Mouse (Mus musculus) hindbrain, embryonic 12.5 days (tissue): ENCODE results near the gene Eef1a2. TPM values are rescaled to one million over a fixed set of nuclear protein-coding genes. Genes with fewer than 3 reads are reported as not detected.

Experiments used
- ATAC-seq: fragments of 200-750 bp; cut with Nextera tagmentation; 2 replicates; pipeline ENCODE4 v1.8.0; 2017; ENCODE audit warnings: moderate TSS enrichment; ENCODE audit not compliant: low FRiP score
- H3K27ac ChIP-seq: fragments of 300-500 bp; sonication (generic); 2 replicates; pipeline ENCODE4 v1.5.1; 2016; ENCODE audit warnings: mild to moderate bottlenecking
- H3K27me3 ChIP-seq: fragments of 300-500 bp; sonication (generic); 2 replicates; pipeline ENCODE4 v1.6.1; 2016; ENCODE audit warnings: mild to moderate bottlenecking
- H3K36me3 ChIP-seq: fragments of 300-500 bp; sonication (generic); 2 replicates; pipeline ENCODE4 v1.6.1; 2016; ENCODE audit warnings: mild to moderate bottlenecking
- H3K4me1 ChIP-seq: fragments of 300-500 bp; sonication (generic); 2 replicates; pipeline ENCODE4 v1.6.1; 2016
- H3K4me2 ChIP-seq: fragments of 300-500 bp; sonication (generic); replicated peaks from 2 replicates; pipeline ENCODE4 v1.6.1; 2016; ENCODE audit warnings: mild to moderate bottlenecking
- H3K4me3 ChIP-seq: fragments of 300-500 bp; sonication (generic); 2 replicates; pipeline ENCODE4 v1.5.1; 2016; ENCODE audit warnings: mild to moderate bottlenecking
- H3K9ac ChIP-seq: fragments of 300-500 bp; sonication (generic); 2 replicates; pipeline ENCODE4 v1.6.1; 2016; ENCODE audit warnings: mild to moderate bottlenecking, moderate library complexity
- H3K9me3 ChIP-seq: fragments of 300-500 bp; sonication (generic); replicated peaks from 2 replicates; pipeline ENCODE4 v1.6.1; 2016; ENCODE audit warnings: mild to moderate bottlenecking
- WGBS: fragments of 180-500 bp; shearing (Covaris S2); methylation state at CpG from one replicate; pipeline ENCODE4 v1.1.7; 2016; 5-methylcytosine and 5-hydroxymethylcytosine counted together
- polyA plus RNA-seq: library from polyadenylated mRNA; unstranded; fragments of >200 nt; fragmentation: Nextera tagmentation; extraction: Ambion mirVana; gene quantifications from 2 replicates; pipeline ENCODE4 v1.2.1, GENCODE M21; 2016

Gene Eef1a2
- polyA plus RNA-seq, 1 experiment from 2014 or later: 2.3 TPM

DNA sequence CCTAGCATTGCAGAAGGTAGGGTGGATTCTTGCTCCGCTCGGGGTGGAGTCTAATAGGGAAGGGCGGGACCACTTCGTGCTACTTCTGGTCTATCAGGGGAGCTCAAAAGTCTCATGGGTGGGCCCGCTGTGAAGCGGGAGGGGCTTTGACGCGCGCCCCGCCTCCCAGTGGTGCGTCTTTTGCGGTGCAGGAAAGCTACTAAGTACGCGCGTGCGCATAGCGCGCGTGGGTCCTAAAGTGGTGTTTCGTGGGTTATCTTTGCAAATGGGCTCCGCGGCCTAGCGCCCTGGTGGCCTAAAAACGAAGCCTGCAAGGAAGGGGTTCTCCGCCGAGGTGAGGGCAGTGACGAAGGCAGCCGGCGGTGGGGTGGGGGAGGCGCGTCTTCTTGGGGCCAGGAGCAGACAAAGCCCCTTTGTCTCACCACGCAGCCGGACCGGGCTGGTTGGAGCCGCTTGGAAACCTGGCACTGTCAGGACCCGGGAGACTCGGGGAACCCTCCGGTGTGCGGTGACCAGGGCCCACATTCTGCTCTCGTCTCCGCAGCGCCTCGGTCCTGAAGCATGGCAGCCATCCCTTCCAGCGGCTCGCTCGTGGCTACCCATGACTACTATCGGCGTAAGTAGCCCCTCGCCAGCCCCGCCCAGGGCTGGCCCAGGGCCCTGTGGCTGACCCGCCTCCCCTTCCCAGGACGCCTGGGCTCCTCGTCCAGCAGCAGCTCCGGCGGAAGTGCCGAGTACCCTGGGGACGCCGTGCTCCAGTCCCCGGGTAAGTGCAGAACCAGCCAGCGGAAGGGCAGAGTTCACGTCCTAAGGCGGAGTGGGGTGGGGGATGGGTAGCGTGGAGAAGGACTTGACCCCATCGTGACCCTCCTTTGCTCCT is 30.5 kb upstream of the Eef1a2 start, which contains the start of gene Ppdpf:
Gene Ppdpf, plus strand, starts transcription at position 127 of the 880 bp plus-strand sequence.
- H3K4me3 ChIP-seq: peak within 1 kb of the TSS; percentile 69

DNA sequence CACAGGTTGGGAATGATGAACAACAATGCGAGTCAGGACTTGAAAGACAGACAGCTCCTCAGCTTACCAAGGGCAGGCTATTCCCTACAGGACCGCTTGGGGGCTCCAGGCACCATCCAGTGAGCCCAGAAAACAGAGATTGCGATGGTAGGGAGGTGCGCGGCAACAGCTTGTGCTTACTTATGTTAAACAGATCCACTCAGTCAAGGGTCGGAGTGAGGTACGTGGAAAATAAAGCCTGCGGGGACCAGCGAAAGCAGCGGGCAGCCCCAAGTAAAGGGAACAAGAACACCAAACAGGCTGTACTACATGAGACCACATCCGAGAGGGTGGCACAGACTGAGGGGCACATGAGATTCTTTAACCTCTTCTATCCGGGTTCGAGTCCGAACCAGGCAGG is 29.8 kb upstream of the Eef1a2 start:
- H3K4me3 ChIP-seq: peak overlapping the region; percentile 69
- H3K4me1 ChIP-seq: peaks cover 13% of the 10 kb centered on the region
- H3K36me3 ChIP-seq: peaks cover 11% of the 10 kb centered on the region
- H3K27ac ChIP-seq: peak overlapping the region; percentile 97
- peak overlapping the region; percentile 93 for H3K9ac ChIP-seq
- peak; percentile 83 for ATAC-seq
- no peaks in the 10 kb centered on the region for H3K27me3 ChIP-seq
- under 1% methylated on average over 14 of the region's 14 CpGs for WGBS
- peak overlapping the region; percentile 58 for H3K4me2 ChIP-seq
- H3K9me3 ChIP-seq: no peaks in the 10 kb centered on the region

More for the DNA sequence above, 30.5 kb upstream of the Eef1a2 start, which contains the start of gene Ppdpf:
- peak; percentile 93 for ATAC-seq
- Histone ChIP-seq H3K9ac (peak within 1 kb of the TSS; percentile 93), H3K9me3 (no peaks in the 10 kb centered on the region), H3K27me3 (no peaks in the 10 kb centered on the region), H3K4me2 (peak within 1 kb of the TSS; percentile 58), H3K27ac (peak within 1 kb of the TSS; percentile 97), H3K36me3 (peaks cover 11% of the 10 kb centered on the region), H3K4me1 (peaks cover 13% of the 10 kb centered on the region)
- under 1% methylated on average over 63 of the region's 64 CpGs for WGBS

DNA sequence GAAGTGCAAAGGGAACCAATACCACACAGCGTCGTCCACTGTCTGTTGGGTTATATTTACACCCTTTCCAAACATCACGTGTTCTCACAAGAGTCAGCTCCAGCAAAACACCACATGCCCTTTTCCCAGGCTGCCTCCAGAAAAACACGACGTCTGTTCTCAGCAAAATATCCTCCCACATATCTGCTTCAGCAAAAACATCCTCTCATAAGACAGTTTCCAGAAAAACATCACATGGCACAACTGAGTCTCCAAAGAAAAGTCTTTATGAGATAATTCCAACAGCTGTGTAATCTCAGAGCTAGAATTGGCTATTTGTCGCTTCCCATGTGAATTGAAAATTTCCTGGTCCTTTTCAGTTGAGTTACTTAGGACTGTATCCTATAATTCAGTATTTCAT is 24.1 kb upstream of the Eef1a2 start:
- no peaks in the 10 kb centered on the region; the same call in 1 of the 2 replicates for H3K4me1 ChIP-seq
- H3K36me3 ChIP-seq: no peaks in the 10 kb centered on the region
- H3K27me3 ChIP-seq: no peaks in the 10 kb centered on the region
- no peak overlapping the region for H3K9ac ChIP-seq
- H3K27ac ChIP-seq: no peak overlapping the region
- H3K4me2 ChIP-seq: no peak overlapping the region
- WGBS: 87% methylated on average over 6 of the region's 6 CpGs
- H3K4me3 ChIP-seq: no peak overlapping the region
- no peaks in the 10 kb centered on the region for H3K9me3 ChIP-seq
- ATAC-seq: no peak

DNA sequence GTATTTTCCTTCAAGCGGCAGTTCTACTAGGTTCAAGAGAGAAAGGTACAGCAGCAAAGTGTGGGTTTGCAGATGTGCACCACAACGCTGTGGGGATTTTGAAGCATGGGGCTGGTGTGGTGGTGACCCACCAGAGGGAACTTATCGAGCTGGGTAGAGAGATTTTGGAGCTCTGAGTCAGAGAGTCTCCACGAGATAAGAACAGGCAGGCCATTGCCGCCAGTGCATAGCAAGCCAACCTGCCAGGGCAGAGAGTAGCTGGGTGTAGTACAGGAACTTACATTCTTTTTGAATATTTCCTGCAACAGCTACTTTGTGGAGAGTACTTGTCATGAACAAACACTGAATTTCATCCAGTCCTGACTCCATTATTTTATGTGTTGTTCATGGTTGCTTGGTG is 21.7 kb upstream of the Eef1a2 start:
- no peak for ATAC-seq
- WGBS: 84% methylated on average over 5 of the region's 5 CpGs
- Histone ChIP-seq H3K4me1 (no peaks in the 10 kb centered on the region), H3K36me3 (no peaks in the 10 kb centered on the region), H3K4me2 (no peak overlapping the region), H3K4me3 (no peak overlapping the region), H3K9me3 (no peaks in the 10 kb centered on the region), H3K27me3 (no peaks in the 10 kb centered on the region), H3K9ac (no peak overlapping the region), H3K27ac (no peak overlapping the region)

DNA sequence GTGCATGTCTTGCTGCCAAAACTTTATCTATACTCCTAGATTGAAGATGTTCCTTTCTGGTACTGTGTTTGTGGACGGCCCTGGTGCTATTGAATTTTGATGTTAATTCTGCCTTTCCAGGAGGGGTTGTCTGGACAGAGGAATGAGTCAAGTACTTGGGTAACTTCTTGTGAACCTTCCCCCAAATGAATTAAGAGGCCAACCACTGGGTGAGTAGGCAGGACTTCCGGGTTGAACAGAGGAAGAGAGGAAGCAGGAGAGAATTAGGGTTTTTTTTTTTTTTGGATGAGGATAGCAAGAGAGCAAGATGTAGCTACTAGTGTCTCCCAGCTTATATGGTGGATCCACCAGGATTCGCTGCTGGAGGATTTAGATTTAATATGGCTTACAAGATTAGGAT is 21.2 kb upstream of the Eef1a2 start:
- H3K9me3 ChIP-seq: no peaks in the 10 kb centered on the region
- no peak overlapping the region for H3K27ac ChIP-seq
- no peak overlapping the region for H3K4me3 ChIP-seq
- H3K4me2 ChIP-seq: no peak overlapping the region
- no peak overlapping the region for H3K9ac ChIP-seq
- no peak for ATAC-seq
- H3K36me3 ChIP-seq: no peaks in the 10 kb centered on the region
- H3K4me1 ChIP-seq: no peaks in the 10 kb centered on the region
- WGBS: 83% methylated on average over 3 of the region's 3 CpGs
- H3K27me3 ChIP-seq: no peaks in the 10 kb centered on the region

DNA sequence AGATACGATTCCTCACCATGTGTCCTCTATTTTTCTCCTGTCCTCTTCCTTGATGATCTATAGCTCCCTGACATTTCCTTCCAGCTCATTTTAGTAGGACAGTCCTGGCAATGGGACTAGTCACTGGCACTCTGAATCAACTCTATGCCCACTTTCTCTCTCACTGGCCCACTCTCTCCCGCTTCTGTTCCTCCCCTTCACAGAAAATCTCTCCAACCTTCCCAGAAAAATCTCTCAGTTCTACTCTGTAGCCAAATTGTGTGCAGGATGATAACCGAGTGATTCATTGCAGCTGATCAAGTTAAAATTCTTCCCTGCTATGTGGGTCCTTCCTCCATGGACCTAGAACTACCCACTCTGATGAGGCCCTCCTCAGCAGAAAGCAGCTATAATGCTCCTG is 17.8 kb upstream of the Eef1a2 start:
- H3K9me3 ChIP-seq: no peaks in the 10 kb centered on the region
- H3K4me1 ChIP-seq: no peaks in the 10 kb centered on the region
- no peak overlapping the region for H3K9ac ChIP-seq
- H3K4me2 ChIP-seq: no peak overlapping the region
- H3K36me3 ChIP-seq: no peaks in the 10 kb centered on the region
- H3K4me3 ChIP-seq: no peak overlapping the region
- no peak overlapping the region for H3K27ac ChIP-seq
- ATAC-seq: no peak
- 91% methylated on average over 3 of the region's 3 CpGs for WGBS
- H3K27me3 ChIP-seq: no peaks in the 10 kb centered on the region

DNA sequence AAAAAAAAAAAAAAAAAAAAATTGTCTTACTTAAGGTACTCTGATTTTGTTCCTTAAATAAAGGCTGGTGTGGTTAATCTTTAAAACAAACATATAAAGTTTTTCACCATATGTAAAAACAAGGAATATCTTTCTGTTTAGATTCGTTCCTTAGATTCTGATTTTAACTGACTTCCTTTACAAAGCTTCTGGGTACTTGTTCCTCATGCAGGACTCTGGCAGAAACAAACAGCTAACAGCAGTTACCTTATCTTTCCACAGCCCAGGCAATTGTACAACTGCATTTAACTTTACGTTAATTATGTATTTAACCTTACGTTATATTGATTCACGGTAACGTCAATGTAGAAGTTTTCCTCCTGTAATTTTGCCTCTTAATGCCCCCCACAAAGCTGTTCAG is 9.7 kb upstream of the Eef1a2 start:
- no peak overlapping the region for H3K4me2 ChIP-seq
- H3K27ac ChIP-seq: no peak overlapping the region
- H3K4me1 ChIP-seq: no peaks in the 10 kb centered on the region
- no peaks in the 10 kb centered on the region for H3K9me3 ChIP-seq
- ATAC-seq: no peak
- H3K4me3 ChIP-seq: no peak overlapping the region
- H3K27me3 ChIP-seq: no peaks in the 10 kb centered on the region; the same call in 1 of the 2 replicates
- no peaks in the 10 kb centered on the region for H3K36me3 ChIP-seq
- no peak overlapping the region for H3K9ac ChIP-seq
- WGBS: 89% methylated on average over 5 of the region's 5 CpGs

DNA sequence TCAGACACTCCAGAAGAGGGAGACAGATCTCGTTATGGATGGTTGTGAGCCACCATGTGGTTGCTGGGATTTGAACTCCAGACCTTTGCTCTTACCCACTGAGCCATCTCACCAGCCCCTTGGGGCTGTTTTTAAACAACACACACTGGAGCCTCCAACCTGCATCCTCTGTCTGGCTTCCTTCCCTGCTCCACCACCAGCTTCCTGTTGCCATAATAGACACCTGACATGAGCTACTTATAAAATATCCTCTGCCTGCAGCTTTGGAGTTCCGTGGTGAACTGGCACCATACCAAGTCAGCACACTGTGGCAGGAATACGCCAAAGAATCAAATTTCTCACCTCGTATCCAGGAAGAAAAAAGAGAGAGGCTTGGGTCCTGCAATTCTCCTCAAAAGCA is 4.0 kb upstream of the Eef1a2 start:
- Histone ChIP-seq H3K27ac (no peak overlapping the region), H3K4me2 (no peak overlapping the region), H3K9ac (no peak overlapping the region), H3K4me3 (no peak overlapping the region), H3K36me3 (no peaks in the 10 kb centered on the region), H3K9me3 (no peaks in the 10 kb centered on the region), H3K4me1 (peaks cover 28% of the 10 kb centered on the region), H3K27me3 (peaks cover 26% of the 10 kb centered on the region)
- ATAC-seq: no peak
- WGBS: 76% methylated on average over 4 of the region's 4 CpGs

DNA sequence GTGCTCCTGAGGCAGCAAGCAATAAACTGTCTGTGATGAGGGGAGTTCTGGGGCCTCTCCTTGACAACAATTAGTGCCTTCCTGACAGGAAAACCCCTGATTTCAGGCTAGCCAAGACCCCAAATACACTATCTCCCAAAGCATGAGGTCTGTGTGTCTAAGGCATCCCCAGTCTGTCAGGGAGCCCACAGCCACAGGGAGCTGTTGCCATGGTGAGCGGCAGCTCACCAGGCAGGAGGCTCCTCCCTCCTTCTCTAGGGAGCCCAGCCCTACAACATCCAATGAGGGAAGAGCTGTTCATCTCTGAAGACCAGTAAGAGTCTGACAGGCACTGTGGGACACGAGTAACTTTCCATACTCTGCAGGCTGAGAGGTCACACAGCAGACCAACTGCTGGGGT is 3.0 kb upstream of the Eef1a2 start:
- H3K27ac ChIP-seq: peak overlapping the region; percentile 52
- H3K4me1 ChIP-seq: peaks cover 28% of the 10 kb centered on the region

DNA sequence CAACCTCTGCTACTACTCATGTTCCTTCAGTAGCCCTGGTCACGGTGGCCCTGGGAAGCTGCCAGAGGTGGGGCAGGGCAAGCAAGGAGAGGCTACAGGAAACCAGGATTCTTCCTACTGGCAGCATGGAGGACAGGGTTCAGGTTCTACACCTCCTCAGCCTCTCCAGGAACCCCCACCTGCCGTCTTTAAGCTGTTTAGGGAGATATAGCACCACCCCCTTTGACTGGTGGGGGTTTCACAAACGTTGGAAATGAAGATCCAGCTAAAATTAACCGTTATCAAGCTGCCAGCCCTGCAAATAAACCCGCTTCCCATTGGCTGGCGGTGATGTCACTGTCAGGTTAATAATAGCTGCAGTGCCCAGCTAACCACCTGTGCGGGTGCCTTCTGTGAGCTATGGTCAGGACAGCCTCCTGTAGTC is 2.3 kb upstream of the Eef1a2 start:
- 62% methylated on average over 7 of the region's 7 CpGs for WGBS
- Histone ChIP-seq H3K9me3 (no peaks in the 10 kb centered on the region), H3K9ac (no peak overlapping the region), H3K27ac (no peak overlapping the region; the same call in 1 of the 2 replicates), H3K4me1 (peaks cover 28% of the 10 kb centered on the region), H3K27me3 (peaks cover 43% of the 10 kb centered on the region), H3K4me3 (no peak overlapping the region), H3K36me3 (no peaks in the 10 kb centered on the region), H3K4me2 (no peak overlapping the region)
- ATAC-seq: no peak

More for the DNA sequence above, 3.0 kb upstream of the Eef1a2 start:
- Histone ChIP-seq H3K9me3 (no peaks in the 10 kb centered on the region), H3K4me3 (no peak overlapping the region), H3K9ac (no peak overlapping the region; the same call in 1 of the 2 replicates), H3K36me3 (no peaks in the 10 kb centered on the region), H3K4me2 (peak overlapping the region; percentile 11; the same call in 1 of the 2 replicates), H3K27me3 (peaks cover 37% of the 10 kb centered on the region)
- WGBS: 0% methylated on average over 2 of the region's 2 CpGs
- ATAC-seq: peak; percentile 85

DNA sequence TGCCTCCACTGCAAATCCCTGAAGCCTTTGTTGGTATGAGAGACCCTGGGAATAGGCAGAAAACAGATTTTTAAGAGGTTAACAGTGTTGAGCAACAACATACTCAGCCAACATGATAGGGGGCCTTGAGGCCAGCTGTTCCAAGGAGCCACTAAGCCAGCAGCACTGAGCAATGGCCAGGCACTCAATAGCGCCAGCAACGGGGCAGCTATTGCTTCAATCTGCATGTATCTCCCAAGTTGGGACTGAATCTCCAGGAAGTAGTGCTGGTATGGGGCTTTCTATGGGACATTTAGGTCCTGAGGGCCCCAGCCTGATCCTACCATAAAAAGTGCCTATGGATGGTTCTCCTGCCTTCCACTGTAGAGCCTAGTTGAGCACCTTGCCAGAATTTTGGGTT is 1.7 kb upstream of the Eef1a2 start:
- no peak for ATAC-seq
- H3K4me3 ChIP-seq: no peak overlapping the region
- H3K9me3 ChIP-seq: no peaks in the 10 kb centered on the region
- no peak overlapping the region for H3K4me2 ChIP-seq
- H3K36me3 ChIP-seq: no peaks in the 10 kb centered on the region
- H3K9ac ChIP-seq: no peak overlapping the region
- peaks cover 28% of the 10 kb centered on the region for H3K4me1 ChIP-seq
- H3K27ac ChIP-seq: no peak overlapping the region
- peaks cover 43% of the 10 kb centered on the region for H3K27me3 ChIP-seq
- WGBS: 92% methylated on average over 2 of the region's 2 CpGs

DNA sequence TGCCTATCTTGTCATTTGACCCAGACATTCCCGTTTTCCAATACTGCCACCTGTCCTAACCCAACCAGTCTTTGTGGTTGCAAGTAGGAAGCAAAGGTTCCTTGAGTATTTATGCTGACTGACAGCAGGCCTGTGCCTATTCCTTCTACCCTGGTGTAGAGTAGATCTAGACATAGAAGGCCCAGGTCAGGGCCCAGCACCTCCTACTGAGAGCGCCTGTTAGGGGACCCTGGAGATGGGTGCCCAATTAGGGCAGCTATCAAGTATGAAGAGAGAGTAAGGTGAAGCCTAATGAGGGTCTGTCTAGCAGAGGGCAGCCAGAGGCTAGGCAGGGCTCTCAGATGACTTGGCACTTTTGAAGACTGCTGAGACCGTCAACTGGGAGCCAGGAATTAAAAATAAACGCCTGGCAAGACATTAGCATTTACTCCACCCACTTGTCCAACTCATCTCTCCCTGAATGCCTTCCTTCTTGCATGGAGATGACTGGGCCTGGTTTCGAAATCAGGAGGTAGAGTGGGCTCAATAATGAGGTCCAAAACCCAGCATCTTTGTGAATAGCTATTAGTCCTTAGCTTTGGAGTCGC is 995 bp upstream of the Eef1a2 start:
- no peak overlapping the region for H3K4me3 ChIP-seq
- no peak overlapping the region for H3K27ac ChIP-seq
- peaks cover 28% of the 10 kb centered on the region for H3K4me1 ChIP-seq
- ATAC-seq: no peak
- H3K27me3 ChIP-seq: peaks cover 45% of the 10 kb centered on the region
- no peak overlapping the region for H3K9ac ChIP-seq
- H3K9me3 ChIP-seq: no peaks in the 10 kb centered on the region
- H3K4me2 ChIP-seq: no peak overlapping the region
- 81% methylated on average over 6 of the region's 6 CpGs for WGBS
- no peaks in the 10 kb centered on the region for H3K36me3 ChIP-seq
